Mouse (Mus musculus) ES-Bruce4 (cell line): ENCODE results near the gene D17Wsu92e.

Experiments
- CTCF ChIP-seq: IDR thresholded peaks from one replicate; pipeline ENCODE4 v1.8.1; 2011; ENCODE audit warnings: low read depth, low read length
- EP300 ChIP-seq: IDR thresholded peaks from 2 replicates; pipeline ENCODE4 v1.6.1; 2011; ENCODE audit warnings: low read depth, low read length; ENCODE audit not compliant: insufficient read depth
- POLR2A ChIP-seq: IDR thresholded peaks from one replicate; pipeline ENCODE4 v1.8.1; 2011; ENCODE audit warnings: low read length; ENCODE audit not compliant: insufficient read depth

DNA sequence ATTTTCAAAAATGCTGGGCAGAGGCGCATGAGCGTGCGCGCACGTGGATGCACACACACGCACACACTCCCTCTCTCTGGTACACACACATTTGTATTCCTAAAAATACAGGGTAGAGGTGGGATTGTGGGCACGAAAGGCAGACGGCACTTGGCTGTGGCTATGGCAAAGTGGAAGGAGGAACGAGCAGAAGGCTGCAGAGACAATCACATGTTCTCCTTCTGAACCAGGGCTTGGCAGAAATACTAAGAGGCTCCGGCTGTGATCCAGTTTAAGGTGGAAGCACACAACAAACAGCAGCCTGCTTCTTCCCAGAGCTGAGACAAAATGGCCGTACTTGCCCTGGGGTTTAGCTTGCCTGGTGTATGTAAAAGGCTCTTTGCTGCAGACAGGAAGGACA, 57.6 kb downstream of the D17Wsu92e start:
- TF ChIP-seq POLR2A, result no peak
- no peak for TF ChIP-seq CTCF
- no peak for TF ChIP-seq EP300
